Mouse (Mus musculus) CH12.LX (cell line): ENCODE measurements around the gene Rita1. TPM values are rescaled to one million over a fixed set of nuclear protein-coding genes. Genes with fewer than 3 reads are reported as not detected.

Source experiments
- DNase-seq: peaks from one replicate; pipeline ENCODE4 v3.0.0-alpha.2; 2013; ENCODE audit errors: extremely low read depth
- H3K27ac ChIP-seq: 2 replicates; pipeline ENCODE4 v1.5.1; 2012; ENCODE audit warnings: low read depth, mild to moderate bottlenecking, control low read depth, moderate library complexity; ENCODE audit not compliant: insufficient read depth
- H3K27me3 ChIP-seq: replicated peaks from 2 replicates; pipeline ENCODE3; 2012; ENCODE audit warnings: inconsistent platforms
- H3K36me3 ChIP-seq, 2 experiments: replicated peaks in 1 of 2; 2 replicates each; pipeline versions ENCODE3 to v1.6.1; 2012; ENCODE audit warnings: inconsistent platforms in 1 of 2, low read length in 1 of 2, mild to moderate bottlenecking in 1 of 2, mixed read lengths in 1 of 2, moderate library complexity in 1 of 2; ENCODE audit not compliant: control insufficient read depth in 1 of 2, insufficient read depth in 1 of 2
- H3K4me1 ChIP-seq, 2 experiments: 2 replicates each; pipeline ENCODE4 v1.6.1; 2012; ENCODE audit warnings: inconsistent platforms in 1 of 2, moderate library complexity in 1 of 2; ENCODE audit not compliant: insufficient read depth in 2 of 2, control insufficient read depth in 1 of 2
- H3K4me2 ChIP-seq: 2 replicates; pipeline ENCODE4 v1.6.1; 2012; ENCODE audit warnings: low read depth, mild to moderate bottlenecking, control low read depth; ENCODE audit not compliant: poor library complexity, insufficient read depth, severe bottlenecking
- H3K4me3 ChIP-seq, 3 experiments: fragments of 150-350 bp in 1 of 3; sonication (generic) in 1 of 3; replicated peaks in 1 of 3; 2 replicates each; pipeline versions ENCODE3 to v1.5.1; 2011 to 2012; ENCODE audit warnings: low read depth in 2 of 3, low read length in 2 of 3, mild to moderate bottlenecking in 2 of 3, moderate library complexity in 2 of 3, control low read depth in 1 of 3, improper control_type of control experiment in 1 of 3, inconsistent platforms in 1 of 3, mixed read lengths in 1 of 3; ENCODE audit not compliant: poor library complexity in 1 of 3
- H3K79me2 ChIP-seq: replicated peaks from 2 replicates; pipeline ENCODE4 v1.6.1; 2012; ENCODE audit warnings: mild to moderate bottlenecking, moderate library complexity; ENCODE audit not compliant: control insufficient read depth, poor library complexity, insufficient read depth, severe bottlenecking; ENCODE audit errors: extremely low read depth
- H3K9ac ChIP-seq: 2 replicates; pipeline ENCODE4 v1.6.1; 2012; ENCODE audit warnings: low read depth, mild to moderate bottlenecking, control low read depth, moderate library complexity; ENCODE audit not compliant: insufficient read depth
- H3K9me3 ChIP-seq: replicated peaks from 2 replicates; pipeline ENCODE3; 2012; ENCODE audit warnings: low read length, inconsistent platforms, mixed read lengths
- BHLHE40 ChIP-seq: IDR thresholded peaks from 2 replicates; pipeline ENCODE4 v1.6.1; 2011; ENCODE audit warnings: mild to moderate bottlenecking, low read depth, low read length, improper control_type of control experiment
- CHD1 ChIP-seq: IDR thresholded peaks from 2 replicates; pipeline ENCODE4 v1.6.1; 2012; ENCODE audit warnings: low read depth, low read length, improper control_type of control experiment, inconsistent platforms
- CHD2 ChIP-seq: IDR thresholded peaks from 2 replicates; pipeline ENCODE4 v1.6.1; 2011; ENCODE audit warnings: low read length, improper control_type of control experiment
- CTCF ChIP-seq, 2 experiments: IDR thresholded peaks in 1 of 2; conservative IDR thresholded peaks in 1 of 2; 2 replicates each; pipeline ENCODE4 v1.5.1; 2011 to 2012; ENCODE audit warnings: low read depth in 2 of 2, low read length in 2 of 2, improper control_type of control experiment in 1 of 2, inconsistent platforms in 1 of 2, mild to moderate bottlenecking in 1 of 2, moderate library complexity in 1 of 2
- E2F4 ChIP-seq: IDR thresholded peaks from 2 replicates; pipeline ENCODE4 v1.6.1; 2011; ENCODE audit warnings: low read depth, low read length, improper control_type of control experiment; ENCODE audit not compliant: insufficient replicate concordance
- ELF1 ChIP-seq: IDR thresholded peaks from 2 replicates; pipeline ENCODE4 v1.6.1; 2014; ENCODE audit warnings: low read depth, mild to moderate bottlenecking, inconsistent platforms, low read length, improper control_type of control experiment
- EP300 ChIP-seq: IDR thresholded peaks from 2 replicates; pipeline ENCODE4 v1.6.1; 2011; ENCODE audit warnings: low read length, improper control_type of control experiment
- GABPA ChIP-seq: IDR thresholded peaks from 2 replicates; pipeline ENCODE4 v1.6.1; 2012; ENCODE audit warnings: low read depth, low read length, improper control_type of control experiment, inconsistent platforms; ENCODE audit not compliant: insufficient replicate concordance
- HCFC1 ChIP-seq: IDR thresholded peaks from 2 replicates; pipeline ENCODE4 v1.6.1; 2012; ENCODE audit warnings: low read depth, mild to moderate bottlenecking, inconsistent platforms, low read length, improper control_type of control experiment
- IRF4 ChIP-seq: IDR thresholded peaks from 2 replicates; pipeline ENCODE4 v1.6.1; 2014; ENCODE audit warnings: low read depth, mild to moderate bottlenecking, inconsistent platforms, low read length, improper control_type of control experiment
- JUN ChIP-seq: IDR thresholded peaks from 2 replicates; pipeline ENCODE4 v1.6.1; 2011; ENCODE audit warnings: low read depth, mild to moderate bottlenecking, low read length, improper control_type of control experiment, moderate library complexity; ENCODE audit not compliant: insufficient read depth
- JUND ChIP-seq: conservative IDR thresholded peaks from 2 replicates; pipeline ENCODE4 v1.6.1; 2011; ENCODE audit warnings: low read depth, low read length, improper control_type of control experiment
- KAT2A ChIP-seq: IDR thresholded peaks from 2 replicates; pipeline ENCODE4 v1.6.1; 2012; ENCODE audit warnings: low read length, improper control_type of control experiment, inconsistent platforms; ENCODE audit not compliant: insufficient replicate concordance
- MAFK ChIP-seq: IDR thresholded peaks from 2 replicates; pipeline ENCODE4 v1.6.1; 2011; ENCODE audit warnings: low read length, improper control_type of control experiment; ENCODE audit not compliant: insufficient replicate concordance
- MAZ ChIP-seq: IDR thresholded peaks from 2 replicates; pipeline ENCODE4 v1.6.1; 2012; ENCODE audit warnings: low read depth, mild to moderate bottlenecking, inconsistent platforms, low read length, improper control_type of control experiment, moderate library complexity
- MEF2A ChIP-seq: IDR thresholded peaks from 2 replicates; pipeline ENCODE4 v1.6.1; 2014; ENCODE audit warnings: low read depth, mild to moderate bottlenecking, inconsistent platforms, low read length, improper control_type of control experiment, borderline replicate concordance
- MXI1 ChIP-seq: IDR thresholded peaks from 2 replicates; pipeline ENCODE4 v1.6.1; 2011; ENCODE audit warnings: mild to moderate bottlenecking, low read depth, low read length, improper control_type of control experiment
- MYC ChIP-seq: IDR thresholded peaks from 2 replicates; pipeline ENCODE4 v1.6.1; 2011; ENCODE audit warnings: low read depth, mild to moderate bottlenecking, improper control_type of control experiment, low read length
- NELFE ChIP-seq: IDR thresholded peaks from 2 replicates; pipeline ENCODE4 v1.6.1; 2011; ENCODE audit warnings: low read depth, low read length, improper control_type of control experiment
- NRF1 ChIP-seq: IDR thresholded peaks from 2 replicates; pipeline ENCODE4 v1.6.1; 2014; ENCODE audit warnings: low read depth, mild to moderate bottlenecking, inconsistent platforms, low read length, improper control_type of control experiment, moderate library complexity
- PAX5 ChIP-seq: IDR thresholded peaks from 2 replicates; pipeline ENCODE4 v1.6.1; 2012; ENCODE audit warnings: low read length, inconsistent platforms, mixed read lengths
- POLR2A ChIP-seq: IDR thresholded peaks from 2 replicates; pipeline ENCODE4 v1.6.1; 2011; ENCODE audit warnings: low read depth, mild to moderate bottlenecking, improper control_type of control experiment, low read length
- POLR2AphosphoS2 ChIP-seq: IDR thresholded peaks from 2 replicates; pipeline ENCODE4 v1.6.1; 2011; ENCODE audit warnings: low read depth, low read length, improper control_type of control experiment
- RAD21 ChIP-seq: IDR thresholded peaks from 2 replicates; pipeline ENCODE4 v1.6.1; 2011; ENCODE audit warnings: low read depth, mild to moderate bottlenecking, low read length, improper control_type of control experiment, moderate library complexity
- RCOR1 ChIP-seq: conservative IDR thresholded peaks from 2 replicates; pipeline ENCODE4 v1.6.1; 2012; ENCODE audit warnings: low read depth, mild to moderate bottlenecking, inconsistent platforms, low read length, improper control_type of control experiment
- SMC3 ChIP-seq: IDR thresholded peaks from 2 replicates; pipeline ENCODE4 v1.6.1; 2011; ENCODE audit warnings: low read depth, low read length, improper control_type of control experiment
- TCF12 ChIP-seq: IDR thresholded peaks from 2 replicates; pipeline ENCODE4 v1.6.1; 2014; ENCODE audit warnings: low read depth, mild to moderate bottlenecking, inconsistent platforms, low read length, improper control_type of control experiment
- UBTF ChIP-seq: IDR thresholded peaks from 2 replicates; pipeline ENCODE4 v1.6.1; 2012; ENCODE audit warnings: low read depth, mild to moderate bottlenecking, inconsistent platforms, low read length, improper control_type of control experiment, moderate library complexity
- USF2 ChIP-seq: conservative IDR thresholded peaks from 2 replicates; pipeline ENCODE4 v1.6.1; 2011; ENCODE audit warnings: low read depth, low read length, improper control_type of control experiment
- ZC3H11A ChIP-seq: IDR thresholded peaks from 2 replicates; pipeline ENCODE4 v1.6.1; 2012; ENCODE audit warnings: low read depth, mild to moderate bottlenecking, inconsistent platforms, low read length, improper control_type of control experiment
- ZKSCAN1 ChIP-seq: IDR thresholded peaks from 2 replicates; pipeline ENCODE4 v1.6.1; 2012; ENCODE audit warnings: low read depth, inconsistent platforms, low read length, improper control_type of control experiment, borderline replicate concordance
- ZMIZ1 ChIP-seq: IDR thresholded peaks from 2 replicates; pipeline ENCODE4 v1.6.1; 2012; ENCODE audit warnings: low read depth, mild to moderate bottlenecking, inconsistent platforms, low read length, improper control_type of control experiment
- ZNF384 ChIP-seq: IDR thresholded peaks from 2 replicates; pipeline ENCODE4 v1.6.1; 2012; ENCODE audit warnings: low read depth, low read length, improper control_type of control experiment, inconsistent platforms
- dilution Hi-C: fragments of 300-500 bp; cut with MboI; formaldehyde crosslinking; loops from 2 replicates; pipeline ENCODE4 v1.14.3; 2020; ENCODE audit warnings: low sequenced_read_pairs; ENCODE audit not compliant: extremely low pct_unique_long_range_greater_than_20kb, extremely low pct_ligation_motif_present
- in situ Hi-C: fragments of 300-500 bp; cut with MboI; formaldehyde crosslinking; loops from 3 replicates; pipeline ENCODE4 v1.14.3; 2019; ENCODE audit warnings: low sequenced_read_pairs, low pct_ligation_motif_present, low pct_unique_long_range_greater_than_20kb, mixed read lengths
- polyA plus RNA-seq: library from polyadenylated mRNA; unstranded; fragments of >175 nt; gene quantifications from 2 replicates; pipeline ENCODE4 v1.2.1, GENCODE M21; 2012; ENCODE audit warnings: low read depth; ENCODE audit not compliant: insufficient read length
- total RNA-seq, 2 experiments: library from RNA; depleted of rRNA; stranded (reverse); fragments of 300-350 nt in 1 of 2; fragments of >200 nt in 1 of 2; gene quantifications; 2 replicates each; pipeline ENCODE4 v1.2.3; 2012 to 2014

Rita1 gene
- total and polyA plus RNA-seq, 3 experiments: 6.3 to 10.2 (median 7.3) TPM

GRCm38 (mm10) chr5:120584968-120585367 is 27.4 kb downstream of the Rita1 start:
- H3K4me2 ChIP-seq: no peak overlapping the region
- peaks cover 9 to 56% of the 10 kb centered on the region in 2 experiments for H3K4me1 ChIP-seq
- H3K79me2 ChIP-seq: no peaks in the 10 kb centered on the region
- H3K9ac ChIP-seq: no peak overlapping the region
- in situ Hi-C loops: no loop called here
- no peak overlapping the region for H3K4me3 ChIP-seq
- no peak for TF ChIP-seq BHLHE40
- TF ChIP-seq MAZ: no peak
- TF ChIP-seq CHD1: no peak
- TF ChIP-seq IRF4: no peak
- TF ChIP-seq JUN: no peak
- no peak for TF ChIP-seq NELFE
- TF ChIP-seq RAD21: no peak
- no peak for TF ChIP-seq UBTF
- TF ChIP-seq MAFK: no peak
- TF ChIP-seq CTCF (conservative IDR thresholded peaks at IDR 0.05 in 1 of 2, IDR thresholded peaks at IDR 0.05 in 1 of 2; ENCODE audit: low read depth in 2 of 2, low read length in 2 of 2): no peak
- TF ChIP-seq, all 38 proteins: peak for 0
- H3K9me3 ChIP-seq: peaks cover 6% of the 10 kb centered on the region
- peaks cover 0 to 21% of the 10 kb centered on the region in 2 experiments for H3K36me3 ChIP-seq
- no peak for DNase-seq
- dilution Hi-C loops: no loop called here
- peaks cover 10% of the 10 kb centered on the region for H3K27me3 ChIP-seq
- no peak overlapping the region for H3K27ac ChIP-seq

DNA sequence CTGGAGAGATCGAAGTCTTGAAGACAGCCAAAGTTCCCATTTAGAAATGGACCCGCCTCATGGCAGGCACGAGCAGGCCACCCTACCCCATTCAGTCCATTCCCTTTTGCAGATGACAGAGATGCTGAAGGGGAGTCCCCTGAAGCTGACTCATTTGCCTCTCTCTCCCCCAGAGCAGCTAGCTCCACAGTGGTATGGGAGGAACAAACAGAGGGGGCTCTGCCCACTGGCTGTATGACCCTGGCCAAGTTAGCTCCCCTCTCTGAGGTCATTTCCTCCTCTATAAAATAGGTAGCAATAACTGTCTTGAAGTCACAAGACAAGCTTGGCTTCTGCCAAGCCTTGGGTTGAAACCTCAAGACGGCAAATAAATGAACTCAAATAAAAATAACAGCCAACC is 28.9 kb downstream of the Rita1 start:
- in situ Hi-C loops: no loop called here
- H3K9me3 ChIP-seq: peaks cover 6% of the 10 kb centered on the region
- H3K4me2 ChIP-seq: no peak overlapping the region
- H3K4me3 ChIP-seq: no peak overlapping the region
- no peak overlapping the region for H3K27ac ChIP-seq
- H3K79me2 ChIP-seq: no peaks in the 10 kb centered on the region
- H3K36me3 ChIP-seq: peaks cover 0 to 21% of the 10 kb centered on the region in 2 experiments
- H3K4me1 ChIP-seq: peaks cover 18 to 64% of the 10 kb centered on the region in 2 experiments
- DNase-seq: peak; percentile 75
- no peak overlapping the region for H3K9ac ChIP-seq
- H3K27me3 ChIP-seq: peaks cover 10% of the 10 kb centered on the region
- dilution Hi-C loops: no loop called here
- no peak for TF ChIP-seq UBTF
- no peak for TF ChIP-seq NRF1
- TF ChIP-seq MYC: 0 out of 2 replicates have a peak, but pooled peaks have one; percentile 25
- TF ChIP-seq GABPA: no peak
- TF ChIP-seq POLR2AphosphoS2: no peak
- TF ChIP-seq TCF12: no peak
- no peak for TF ChIP-seq RCOR1
- no peak for TF ChIP-seq JUND
- no peak for TF ChIP-seq USF2
- TF ChIP-seq IRF4: no peak
- TF ChIP-seq RAD21: no peak
- no peak for TF ChIP-seq HCFC1
- TF ChIP-seq PAX5: no peak
- no peak for TF ChIP-seq ZKSCAN1
- peak; percentile 49; the same call in 1 of the 2 replicates for TF ChIP-seq EP300
- no peak for TF ChIP-seq ZMIZ1
- TF ChIP-seq ELF1: no peak
- TF ChIP-seq MXI1: no peak
- TF ChIP-seq MEF2A: peak; percentile 12; the same call in 1 of the 2 replicates
- no peak for TF ChIP-seq POLR2A
- TF ChIP-seq ZC3H11A: no peak
- no peak for TF ChIP-seq SMC3
- no peak for TF ChIP-seq JUN
- no peak for TF ChIP-seq CHD2
- no peak for TF ChIP-seq E2F4
- no peak for TF ChIP-seq ZNF384
- TF ChIP-seq KAT2A: no peak
- TF ChIP-seq MAZ: 0 out of 2 replicates have a peak, but pooled peaks have one; percentile 43
- no peak for TF ChIP-seq CTCF (conservative IDR thresholded peaks at IDR 0.05 in 1 of 2, IDR thresholded peaks at IDR 0.05 in 1 of 2; ENCODE audit: low read depth in 2 of 2, low read length in 2 of 2)
